Comparison of ENCODE assay signal across 23 mouse cellular contexts in genomic region chr2:142551690-142552089, GRCm38 (mm10).
A peak's percentile ranks its signal among the peaks of the same experiment; 100 is the strongest.
DNase-seq lines count a peak whose midpoint lies in the region; ATAC-seq and TF ChIP-seq lines count a peak whose summit lies in the region.
"Had no signal": no experiment of that assay in that cellular context is flagged by ENCODE, and none has a peak within 500 bp of the region (broad histone marks: within the 10 kb centered on the region; RNA-seq: fewer than 3 reads in every experiment).

No protein-coding gene starts in this region.

- H3K36me3 ChIP-seq in midbrain, embryonic 11.5 days (ENCODE audit: control insufficient read depth, insufficient read depth, low read length) = no peaks in the 10 kb centered on the region
- H3K36me3 ChIP-seq in midbrain, postnatal 0 days (ENCODE audit: insufficient read depth, low read length) = no peaks in the 10 kb centered on the region
- H3K36me3 ChIP-seq in neural tube, embryonic 12.5 days = no peaks in the 10 kb centered on the region
- H3K36me3 ChIP-seq in neural tube, embryonic 15.5 days = no peaks in the 10 kb centered on the region
- H3K36me3 ChIP-seq: embryonic facial prominence, embryonic 15.5 days; forebrain, embryonic 10.5 days; G1E; heart, embryonic 12.5 days; hindbrain, embryonic 10.5 days had no signal

- peak; percentile 17 for DNase-seq in embryo, embryonic 10.5 days (ENCODE audit: low spot score)
- no peak for DNase-seq in embryo, embryonic 9.5 days (ENCODE audit: extremely low spot score)
- DNase-seq in midbrain, embryonic 11.5 days (ENCODE audit: low spot score, missing footprints) = peak; percentile 85
- no peak for DNase-seq in midbrain, postnatal 0 days (ENCODE audit: low spot score)
- DNase-seq in left cerebral cortex, postnatal 14 days (ENCODE audit: low spot score in 2 of 2) = no peak
- DNase-seq: adrenal gland, adult 8-10 months; adrenal gland, postnatal 36 days; B cell, adult 2 months; cerebellum, adult 11 months; cerebellum, adult 8-10 months; cerebellum, postnatal 14 days; gastrocnemius, adult 2 months; gastrocnemius, postnatal 25 days had no signal

- no peak overlapping the region for H3K4me3 ChIP-seq in midbrain, embryonic 11.5 days (ENCODE audit: low read depth, low read length)
- no peak overlapping the region for H3K4me3 ChIP-seq in midbrain, postnatal 0 days (ENCODE audit: low read depth, low read length)
- H3K4me3 ChIP-seq in neural tube, embryonic 12.5 days = no peak overlapping the region
- H3K4me3 ChIP-seq in neural tube, embryonic 15.5 days (replicated peaks) = no peak overlapping the region
- H3K4me3 ChIP-seq: embryonic facial prominence, embryonic 15.5 days; erythroblast, embryonic 14.5 days; forebrain, embryonic 10.5 days; gastrocnemius, adult 2 months; heart, embryonic 12.5 days; hindbrain, embryonic 10.5 days had no signal

- no peak overlapping the region for H3K4me2 ChIP-seq in midbrain, embryonic 11.5 days
- H3K4me2 ChIP-seq in midbrain, postnatal 0 days (ENCODE audit: low read depth, low read length, poor library complexity, severe bottlenecking) = no peak overlapping the region
- no peak overlapping the region for H3K4me2 ChIP-seq in neural tube, embryonic 12.5 days (replicated peaks)
- H3K4me2 ChIP-seq in neural tube, embryonic 15.5 days = no peak overlapping the region
- H3K4me2 ChIP-seq: embryonic facial prominence, embryonic 15.5 days; heart, embryonic 12.5 days; hindbrain, embryonic 14.5 days had no signal

- no peaks in the 10 kb centered on the region for H3K27me3 ChIP-seq in midbrain, embryonic 11.5 days (ENCODE audit: control insufficient read depth, insufficient read depth, low read length)
- H3K27me3 ChIP-seq in midbrain, postnatal 0 days (ENCODE audit: insufficient read depth, low read length) = no peaks in the 10 kb centered on the region
- H3K27me3 ChIP-seq in neural tube, embryonic 12.5 days (replicated peaks) = no peaks in the 10 kb centered on the region
- H3K27me3 ChIP-seq in neural tube, embryonic 15.5 days (replicated peaks) = no peaks in the 10 kb centered on the region
- H3K27me3 ChIP-seq: embryonic facial prominence, embryonic 15.5 days; heart, embryonic 12.5 days had no signal

- intact Hi-C loops in left cerebral cortex, postnatal 14 days (cut with DNase I) = no loop called here

- 50% methylated on average over 3 of the region's 3 CpGs for WGBS in midbrain, embryonic 11.5 days
- 42% methylated on average over 3 of the region's 3 CpGs for WGBS in midbrain, postnatal 0 days
- WGBS in neural tube, embryonic 12.5 days = 50% methylated on average over 3 of the region's 3 CpGs
- WGBS in neural tube, embryonic 15.5 days = 48% methylated on average over 3 of the region's 3 CpGs

- TF ChIP-seq CTCF in midbrain, postnatal 0 days (IDR thresholded peaks at IDR 0.05) = no peak

- no peak overlapping the region for H3K27ac ChIP-seq in midbrain, embryonic 11.5 days (ENCODE audit: low read depth, low read length)
- H3K27ac ChIP-seq in midbrain, postnatal 0 days (ENCODE audit: low read depth, low read length) = no peak overlapping the region
- no peak overlapping the region for H3K27ac ChIP-seq in neural tube, embryonic 12.5 days
- no peak overlapping the region for H3K27ac ChIP-seq in neural tube, embryonic 15.5 days (replicated peaks)
- H3K27ac ChIP-seq: embryonic facial prominence, embryonic 15.5 days; forebrain, embryonic 10.5 days; gastrocnemius, adult 2 months; hindbrain, embryonic 10.5 days; hindbrain, embryonic 14.5 days had no signal

- H3K4me1 ChIP-seq in midbrain, embryonic 11.5 days (ENCODE audit: control insufficient read depth, insufficient read depth, low read length) = peaks cover 3% of the 10 kb centered on the region; the same call in 1 of the 2 replicates
- no peaks in the 10 kb centered on the region for H3K4me1 ChIP-seq in midbrain, postnatal 0 days (ENCODE audit: insufficient read depth, low read length)
- H3K4me1 ChIP-seq in neural tube, embryonic 12.5 days = 0 out of 2 replicates have a peak, but pooled peaks cover 5% of the 10 kb centered on the region
- H3K4me1 ChIP-seq in neural tube, embryonic 15.5 days = no peaks in the 10 kb centered on the region
- H3K4me1 ChIP-seq: embryonic facial prominence, embryonic 15.5 days; forebrain, embryonic 10.5 days; heart, embryonic 12.5 days had no signal

- peak; percentile 84 for ATAC-seq in midbrain, embryonic 11.5 days (ENCODE audit: low FRiP score)
- no peak for ATAC-seq in midbrain, postnatal 0 days (ENCODE audit: low FRiP score)
- ATAC-seq in neural tube, embryonic 12.5 days (ENCODE audit: low FRiP score, low read depth) = peak; percentile 44; the same call in 1 of the 2 replicates
- ATAC-seq in neural tube, embryonic 15.5 days (ENCODE audit: low FRiP score) = no peak
- ATAC-seq: CD4-positive, CD25-positive, alpha-beta regulatory T cell, adult 4 months had no signal

- H3K9me3 ChIP-seq in midbrain, embryonic 11.5 days (ENCODE audit: control insufficient read depth, low read length) = no peaks in the 10 kb centered on the region
- H3K9me3 ChIP-seq in midbrain, postnatal 0 days (ENCODE audit: low read length) = no peaks in the 10 kb centered on the region
- H3K9me3 ChIP-seq in neural tube, embryonic 12.5 days = no peaks in the 10 kb centered on the region
- no peaks in the 10 kb centered on the region for H3K9me3 ChIP-seq in neural tube, embryonic 15.5 days (replicated peaks)
- H3K9me3 ChIP-seq: embryonic facial prominence, embryonic 15.5 days; forebrain, embryonic 10.5 days; G1E; heart, embryonic 12.5 days; hindbrain, embryonic 10.5 days had no signal

- no peak overlapping the region for H3K9ac ChIP-seq in midbrain, embryonic 11.5 days (ENCODE audit: low read length)
- no peak overlapping the region for H3K9ac ChIP-seq in midbrain, postnatal 0 days (replicated peaks; ENCODE audit: low read length, poor library complexity, severe bottlenecking)
- no peak overlapping the region for H3K9ac ChIP-seq in neural tube, embryonic 12.5 days
- H3K9ac ChIP-seq in neural tube, embryonic 15.5 days (replicated peaks) = no peak overlapping the region
- H3K9ac ChIP-seq: embryonic facial prominence, embryonic 15.5 days; heart, embryonic 12.5 days; hindbrain, embryonic 14.5 days had no signal

Comparison
In these comparisons a context has a peak if more than half of its experiments do, and no peak if none do; other contexts are left out.
1. DNase-seq: peak in embryo, embryonic 10.5 days (single experiment) and midbrain, embryonic 11.5 days (single experiment); none in embryo, embryonic 9.5 days (single experiment), midbrain, postnatal 0 days (single experiment) and left cerebral cortex, postnatal 14 days (0 of 2).
2. ATAC-seq: peak in midbrain, embryonic 11.5 days (single experiment) and neural tube, embryonic 12.5 days (single experiment); none in midbrain, postnatal 0 days (single experiment) and neural tube, embryonic 15.5 days (single experiment).